Mouse (Mus musculus): ENCODE measurements around the gene Gapt.

The Gapt gene

DNA sequence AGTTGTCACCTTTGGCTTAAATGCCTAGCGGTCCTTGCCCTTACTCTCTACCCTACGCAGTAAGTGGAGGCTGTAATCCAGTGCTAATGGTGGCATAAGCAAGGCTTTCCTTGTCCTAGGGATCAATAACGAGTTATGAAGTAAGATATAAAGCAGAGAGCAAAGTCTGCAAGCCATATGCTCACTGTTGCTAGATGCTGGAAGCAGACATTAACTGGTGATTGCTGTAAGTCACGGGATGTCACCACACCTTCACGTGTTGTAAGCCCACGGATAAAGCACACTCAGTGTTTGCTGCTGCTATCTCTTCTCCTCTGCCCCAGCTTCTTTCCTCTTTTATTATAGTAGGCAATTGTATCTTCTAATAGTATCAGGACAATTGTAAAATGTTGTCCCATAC lies 5.9 kb downstream of the Gapt start:
- in situ Hi-C loops (cut with MboI, MseI), result loop anchor here (25.0 kb wide), 1 partner anchor 414 kb away; no protein-coding TSS in a partner anchor

DNA sequence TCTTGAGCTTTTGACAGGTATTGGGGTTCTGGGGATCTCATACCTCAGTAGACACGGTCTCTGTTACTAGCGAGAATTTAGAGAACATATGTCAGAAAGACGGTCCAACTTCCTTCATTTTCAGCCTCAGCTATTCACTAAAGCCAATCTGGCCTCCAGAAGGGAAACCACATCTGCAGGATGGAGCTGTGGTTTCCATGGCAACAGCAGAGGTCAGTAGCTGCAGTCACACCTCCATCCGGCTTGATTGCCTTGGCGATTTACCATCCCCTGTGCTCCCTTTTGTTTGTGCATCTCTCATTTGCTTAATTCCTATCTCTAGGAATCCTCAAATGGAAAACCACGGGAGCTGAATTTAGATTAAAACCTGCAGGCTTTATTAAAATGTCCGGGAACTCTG lies 10.3 kb downstream of the Gapt start:
- in situ Hi-C loops (cut with MboI, MseI), result no loop called here

DNA sequence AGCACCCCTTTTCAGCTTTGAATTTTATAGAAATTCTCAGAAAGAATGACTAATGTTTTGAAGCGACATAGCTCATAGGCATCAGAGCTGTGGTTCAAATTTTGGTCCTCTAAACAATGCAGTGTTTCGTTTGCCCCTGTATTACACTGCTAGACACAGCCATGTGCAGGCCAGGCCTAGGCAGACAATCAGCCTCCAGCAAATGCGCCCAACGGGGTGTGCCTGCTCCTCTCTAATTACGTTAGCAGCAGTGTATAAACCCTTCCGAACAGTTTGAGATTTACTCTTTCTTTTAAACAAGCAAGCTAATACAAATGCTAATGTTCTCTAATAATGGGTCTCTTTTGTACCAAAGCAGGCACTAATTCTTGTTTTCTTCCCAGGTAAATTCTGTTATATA lies 14.4 kb downstream of the Gapt start:
- in situ Hi-C loops (cut with MboI, MseI), result no loop called here

DNA sequence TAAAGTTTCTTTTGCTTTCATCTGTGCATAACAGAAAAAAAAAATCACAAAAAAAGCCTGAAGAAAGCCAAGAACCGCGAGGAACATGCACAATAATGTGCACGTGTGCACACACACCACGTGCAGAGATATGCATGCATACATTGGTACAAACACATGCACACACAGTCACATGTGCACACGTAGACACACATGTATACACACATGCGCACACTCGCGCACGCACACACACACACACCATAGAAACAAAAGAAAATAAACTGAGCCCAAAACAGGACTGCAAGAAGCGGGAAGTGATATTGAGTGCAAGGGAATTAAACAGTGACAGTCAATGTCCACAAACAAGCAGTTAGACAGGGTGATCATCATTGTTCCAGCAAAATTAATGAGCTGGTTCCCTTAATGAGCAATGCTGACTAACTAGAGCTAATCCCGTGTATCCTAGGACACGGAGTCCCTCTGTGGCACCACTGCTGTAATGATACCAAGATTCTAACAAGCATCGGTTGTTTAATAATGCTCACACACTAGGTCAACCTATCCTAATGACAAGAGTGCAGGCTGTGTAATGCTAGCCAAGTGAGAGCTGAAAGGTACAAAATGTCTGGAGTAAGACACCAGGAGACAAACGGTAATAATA lies 23.9 kb downstream of the Gapt start:
- in situ Hi-C loops (cut with MboI, MseI), result no loop called here

DNA sequence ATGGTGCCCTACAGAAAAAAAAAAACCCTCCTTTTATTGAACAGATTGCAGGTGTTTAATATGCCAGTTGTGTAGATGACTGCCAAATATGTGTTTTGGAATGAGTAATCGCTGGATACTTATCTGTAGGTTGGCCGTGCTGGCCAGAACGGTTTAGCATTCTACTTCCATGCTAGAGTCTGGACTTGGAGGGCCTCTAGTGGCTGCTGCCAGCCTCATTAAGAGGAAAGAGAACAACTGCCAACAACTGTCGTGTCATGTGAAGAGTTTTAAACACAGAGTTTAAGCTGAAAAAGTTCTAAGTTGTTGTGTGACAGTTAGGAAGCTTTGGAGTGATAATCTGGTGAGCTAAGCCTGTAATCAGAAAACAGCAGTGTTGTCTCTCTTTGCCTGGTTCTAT lies 38.3 kb downstream of the Gapt start:
- in situ Hi-C loops (cut with MboI, MseI), result no loop called here

DNA sequence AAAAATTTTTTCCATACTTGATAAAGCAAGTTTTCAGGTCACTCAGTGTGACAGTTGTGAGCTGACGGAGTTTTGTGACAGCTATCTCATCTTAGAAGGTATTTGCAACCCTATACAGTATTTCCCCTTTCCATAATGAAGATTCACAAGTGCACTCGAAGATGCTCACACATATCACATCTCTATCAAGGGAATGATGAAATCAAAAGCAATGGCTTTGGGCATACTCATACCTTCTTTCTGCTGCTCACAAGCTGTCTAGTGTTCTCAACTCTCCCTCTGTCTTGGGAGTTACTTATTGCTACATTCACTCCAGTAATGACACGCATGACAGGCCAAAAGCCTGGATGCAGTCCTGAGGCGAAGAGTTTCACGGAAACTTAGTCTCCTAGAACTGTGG lies 49.8 kb downstream of the Gapt start:
- in situ Hi-C loops (cut with MboI, MseI), result no loop called here

All from regulatory T cell (primary cell).